Mouse (Mus musculus): Measurements from ENCODE around the gene Abca4.
A peak's percentile ranks its signal among the peaks of the same experiment; 100 is the strongest.

Abca4 gene

DNA sequence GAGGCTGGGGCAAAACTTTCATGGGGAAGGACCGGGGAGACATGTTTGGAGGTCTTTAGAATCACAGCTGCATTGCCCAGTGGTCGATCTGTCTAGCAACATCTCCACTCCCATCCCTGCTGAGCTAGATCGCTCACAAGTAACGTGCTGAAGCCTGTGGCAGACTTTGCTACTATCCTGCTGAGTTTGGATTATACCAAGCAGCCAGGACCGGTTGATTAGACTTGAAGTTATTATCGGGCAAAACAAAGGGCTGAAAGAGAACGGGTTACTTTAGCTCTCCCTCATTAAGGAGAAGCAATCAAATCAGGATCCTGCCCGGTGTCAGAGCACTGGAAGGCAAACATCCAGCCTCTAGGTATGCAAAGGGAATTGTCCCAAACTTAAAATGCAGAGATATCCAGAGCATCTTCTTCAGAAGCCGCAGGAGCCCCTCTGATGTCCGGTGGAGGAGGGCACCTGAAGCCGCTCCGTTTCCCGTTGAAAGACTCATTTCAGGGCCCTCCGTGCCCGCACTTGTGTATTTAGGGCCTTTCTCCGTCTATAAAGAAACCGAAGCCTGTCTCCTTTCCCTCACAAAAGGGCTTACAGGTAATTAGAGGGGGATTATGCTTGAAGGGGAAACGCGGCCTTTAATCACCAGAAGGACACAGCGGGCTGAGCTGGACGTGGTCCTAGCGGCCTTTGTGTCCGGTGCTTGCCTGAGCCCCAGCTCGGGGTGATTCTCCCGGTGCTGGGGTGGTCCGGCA is at the start of gene Abca4:
TSS of gene Abca4 (plus strand) at position 645 of the 749 bp plus-strand sequence.
- no peak for DNase-seq (ENCODE audit: low spot score in 2 of 2)

DNA sequence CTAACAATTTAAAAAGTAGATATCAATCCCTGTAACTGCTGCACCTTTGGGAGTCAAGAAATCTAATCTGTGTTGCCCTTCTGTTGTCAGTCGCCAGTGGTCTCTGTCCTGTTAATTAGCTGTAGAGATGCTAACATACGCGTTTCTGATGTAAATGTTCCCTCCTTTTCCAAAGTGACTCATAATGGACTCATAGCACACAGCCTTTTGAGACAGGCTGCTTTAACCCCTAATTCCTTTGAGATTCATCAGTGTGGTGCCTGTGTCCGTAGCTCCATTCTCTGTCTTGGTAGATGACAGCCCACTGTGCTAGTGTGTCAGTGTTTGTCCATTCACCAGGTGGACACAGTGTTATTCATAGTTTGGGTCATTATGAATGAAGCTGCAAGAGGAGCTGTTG is 49.1 kb upstream of the Abca4 start:
- DNase-seq (ENCODE audit: low spot score in 2 of 2): no peak

DNA sequence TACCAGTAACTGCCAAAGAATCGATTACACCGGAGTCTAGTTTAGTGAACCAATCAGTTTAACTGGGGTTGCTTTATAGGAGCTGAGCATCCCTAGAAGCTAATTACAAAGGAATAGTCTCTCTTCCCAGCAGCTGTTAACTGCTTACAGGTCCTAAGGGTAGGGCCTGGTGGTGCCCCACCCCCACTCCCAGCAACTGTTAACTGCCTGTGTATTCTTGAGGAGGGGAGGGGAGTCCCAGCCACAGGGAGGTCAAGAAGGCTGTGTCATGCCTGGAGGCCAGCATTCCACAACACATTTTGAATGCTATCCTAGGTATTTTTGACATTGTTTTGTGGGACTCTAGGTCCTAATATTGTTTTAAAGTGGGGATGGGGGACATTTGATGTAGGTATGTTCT is 44.3 kb upstream of the Abca4 start:
- no peak for DNase-seq (ENCODE audit: low spot score in 2 of 2)

DNA sequence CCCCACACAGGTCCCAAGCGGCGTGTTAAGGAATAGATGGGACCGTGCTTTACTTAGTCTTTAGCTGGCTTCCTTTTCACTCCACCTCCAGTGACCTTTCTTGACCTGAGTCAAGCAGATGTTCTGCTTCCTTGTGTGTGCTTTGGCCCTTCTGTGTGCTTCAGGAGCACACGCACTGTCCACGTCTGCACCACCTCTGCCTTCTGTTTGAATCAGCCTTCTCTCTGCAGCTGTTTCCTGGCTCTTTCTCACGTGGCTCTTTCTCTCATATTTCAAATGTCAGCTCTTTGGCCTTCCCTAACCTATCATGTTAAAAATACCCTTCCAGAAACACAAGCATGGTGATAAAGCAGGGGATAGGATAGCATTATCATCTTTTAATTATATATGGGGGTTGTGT is 42.7 kb upstream of the Abca4 start:
- no peak for DNase-seq (ENCODE audit: low spot score in 2 of 2)

DNA sequence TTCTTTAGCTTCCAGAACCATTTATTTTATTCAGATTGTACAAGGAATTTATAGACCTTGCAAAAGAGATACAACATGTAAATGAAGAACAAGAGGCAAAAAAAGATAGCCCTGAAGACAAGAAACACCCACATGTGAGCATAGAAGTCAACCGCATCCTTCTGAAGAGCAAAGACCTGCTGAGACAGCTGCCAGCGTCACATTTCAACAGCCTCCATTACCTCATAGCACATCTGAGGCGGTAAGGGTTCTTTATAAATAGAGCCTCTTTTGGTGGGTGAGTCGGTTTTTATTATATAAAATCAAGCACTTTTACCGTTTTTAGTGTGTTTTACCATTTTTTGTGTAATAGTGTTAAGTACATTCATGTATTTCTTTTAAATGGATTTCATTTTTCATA is 34.4 kb upstream of the Abca4 start:
- DNase-seq (ENCODE audit: low spot score in 2 of 2): no peak

DNA sequence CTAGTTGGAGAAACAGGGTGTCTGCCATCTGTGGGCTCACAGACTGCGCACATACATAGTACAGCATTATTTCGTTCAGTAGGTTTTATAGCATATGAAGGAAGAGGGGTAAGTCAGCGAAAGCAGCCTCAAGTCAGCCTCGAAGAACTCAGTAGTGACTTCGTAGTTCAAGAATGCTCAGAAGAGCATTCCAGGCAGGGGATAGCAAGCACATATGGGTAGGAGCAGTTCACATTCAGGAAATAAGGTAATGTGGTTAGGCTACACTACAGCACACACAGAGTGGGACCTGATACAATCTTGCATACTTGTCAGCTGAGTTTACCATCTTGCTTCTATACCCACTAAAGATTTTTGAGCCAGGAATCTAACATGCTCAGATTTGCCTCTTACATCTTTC is 34.0 kb upstream of the Abca4 start:
- no peak for DNase-seq (ENCODE audit: low spot score in 2 of 2)

DNA sequence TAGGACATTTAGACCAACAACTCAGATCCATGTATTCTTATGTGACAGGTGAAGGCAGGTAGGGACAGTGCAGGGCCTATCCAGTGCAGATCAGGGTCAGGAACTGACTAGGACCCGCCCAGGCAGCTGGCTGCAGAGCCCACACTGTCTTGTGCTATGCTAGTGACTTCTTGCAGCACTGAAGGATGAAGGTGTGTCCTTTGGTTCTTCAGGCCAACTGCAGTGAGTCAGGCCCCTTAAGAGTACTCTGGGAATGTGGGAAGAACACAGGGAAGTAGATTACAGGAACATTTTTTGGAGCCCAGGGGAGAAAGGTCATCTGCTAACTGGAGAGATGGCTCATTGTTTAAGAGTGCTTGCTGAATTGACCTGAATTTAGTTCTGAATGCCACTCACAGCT is 31.8 kb upstream of the Abca4 start:
- DNase-seq (ENCODE audit: low spot score in 2 of 2): no peak

DNA sequence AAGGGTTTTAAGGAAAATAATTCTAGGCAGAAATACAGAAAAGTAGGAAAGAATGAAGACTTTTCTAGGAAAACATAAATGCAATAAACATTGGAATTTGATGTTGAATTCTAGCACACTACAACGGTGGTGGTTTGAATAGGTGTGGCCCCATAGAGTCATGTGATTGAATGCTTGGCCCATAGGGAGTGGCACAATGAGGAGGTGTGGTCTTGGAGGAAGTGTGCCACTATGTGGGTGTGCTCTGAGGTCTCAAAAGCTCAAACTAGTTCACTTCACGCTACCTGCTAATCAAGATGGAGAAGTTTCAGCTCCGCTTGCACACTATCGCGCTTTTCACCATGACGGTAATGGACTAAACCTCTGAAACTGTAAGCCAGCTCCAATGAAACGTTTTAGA is 25.8 kb upstream of the Abca4 start:
- no peak for DNase-seq (ENCODE audit: low spot score in 2 of 2)

DNA sequence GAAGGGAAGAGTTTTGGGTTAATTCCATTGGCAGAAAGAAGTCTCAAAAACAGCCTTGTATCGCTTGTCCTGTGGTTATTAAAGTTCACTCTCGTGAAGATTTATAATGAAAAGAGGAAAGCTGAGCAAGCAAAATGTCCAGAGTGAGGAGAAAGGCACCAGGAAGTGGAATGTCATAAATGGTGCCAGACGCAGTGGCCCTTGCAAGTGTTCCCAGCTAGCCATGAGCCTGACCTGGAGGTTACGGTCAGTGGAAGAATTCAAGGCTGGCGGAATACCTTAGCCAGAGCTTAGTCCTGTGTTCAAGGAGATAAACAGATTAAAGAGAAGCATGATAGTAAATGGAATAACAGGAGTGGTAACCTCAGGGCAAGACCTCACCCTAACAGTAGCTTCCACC is 25.1 kb upstream of the Abca4 start:
- DNase-seq (ENCODE audit: low spot score in 2 of 2): no peak

DNA sequence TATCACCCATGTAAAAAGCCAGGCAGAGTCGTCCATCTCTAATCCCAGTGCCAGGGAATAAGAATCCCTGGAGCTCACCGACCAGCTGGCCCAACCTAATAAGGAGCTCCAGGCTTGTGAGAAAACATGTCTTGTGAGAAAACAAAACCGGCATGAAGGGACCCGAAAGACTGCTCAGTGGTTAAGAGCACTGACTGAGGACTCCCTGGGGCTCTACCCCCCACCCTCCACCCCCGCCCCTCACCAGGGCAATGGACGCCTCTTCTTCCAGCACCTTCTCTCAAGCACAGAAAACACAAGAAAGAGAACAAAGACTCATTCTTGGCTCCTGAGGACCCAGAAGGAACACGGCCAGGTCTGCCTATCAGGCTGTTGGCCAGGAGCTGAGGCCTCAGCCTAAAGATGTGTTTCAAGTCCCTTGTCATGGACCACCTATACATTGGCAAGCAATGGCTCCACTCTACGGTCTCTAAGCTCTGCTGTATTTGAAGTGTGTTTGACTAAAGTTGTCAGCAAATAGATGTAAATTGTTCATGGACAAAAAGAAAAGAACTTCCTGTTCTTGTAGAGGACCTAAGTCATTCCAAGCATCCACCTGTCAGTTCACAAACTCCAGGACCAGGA is 23.1 kb upstream of the Abca4 start:
- no peak for DNase-seq (ENCODE audit: low spot score in 2 of 2)

DNA sequence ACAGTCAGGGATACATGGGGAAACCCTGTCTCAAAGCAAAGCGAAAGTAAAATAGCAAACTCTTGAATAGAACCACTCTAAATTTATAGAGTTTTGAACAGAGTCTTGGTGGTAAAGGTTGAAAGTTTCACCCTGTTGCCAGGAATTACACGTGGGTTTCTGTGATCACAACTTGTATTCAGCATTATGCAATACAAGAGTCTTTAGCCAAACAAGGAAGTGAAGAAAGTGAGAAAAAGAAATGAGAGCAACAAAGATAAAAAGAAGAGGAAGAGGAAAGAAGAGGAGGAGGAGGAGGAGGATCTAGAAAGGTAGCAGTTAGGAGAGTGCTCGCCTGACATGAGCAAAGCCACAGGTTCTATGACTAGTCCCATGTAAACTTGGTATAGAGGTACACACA is 21.9 kb upstream of the Abca4 start:
- DNase-seq (ENCODE audit: low spot score in 2 of 2): no peak

DNA sequence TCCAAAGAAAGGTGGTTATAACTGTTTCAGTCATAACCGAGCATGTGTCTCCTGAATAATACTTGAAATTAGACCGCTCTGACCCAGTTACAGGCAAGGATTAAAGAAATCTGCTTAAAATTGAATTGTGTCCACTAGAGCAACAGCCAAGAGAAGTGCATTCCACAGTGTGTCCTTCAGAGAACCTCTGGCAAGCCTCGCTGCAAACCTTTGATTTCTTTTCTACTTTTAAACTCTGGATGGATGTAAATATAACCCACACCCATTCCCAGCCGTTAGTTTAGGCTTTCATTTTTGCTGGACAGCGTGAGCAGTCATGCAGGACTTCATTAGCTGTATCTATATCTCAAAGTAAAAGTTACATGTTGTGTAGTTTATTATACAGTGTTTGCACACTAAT is 17.6 kb upstream of the Abca4 start:
- DNase-seq (ENCODE audit: low spot score in 2 of 2): no peak

DNA sequence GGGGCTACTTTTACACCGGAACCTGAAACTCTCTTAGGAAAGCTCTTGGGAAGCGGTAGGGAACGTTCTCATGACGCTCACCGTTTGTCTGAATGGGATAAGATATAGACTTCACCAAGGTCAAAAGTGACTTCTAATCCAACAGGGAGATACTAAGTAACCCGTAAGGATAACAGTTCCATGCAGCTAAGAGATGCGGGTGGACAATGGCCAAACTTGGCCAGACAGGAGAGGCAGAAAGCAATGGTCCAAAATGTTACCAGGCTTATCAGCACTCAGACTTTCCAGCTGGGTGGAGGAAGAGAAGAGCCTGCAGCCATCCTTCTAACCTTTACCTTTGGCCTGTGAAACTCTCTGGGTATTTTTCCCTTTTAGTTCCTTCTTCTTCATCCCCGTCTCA is 16.5 kb upstream of the Abca4 start:
- DNase-seq (ENCODE audit: low spot score in 2 of 2): no peak

DNA sequence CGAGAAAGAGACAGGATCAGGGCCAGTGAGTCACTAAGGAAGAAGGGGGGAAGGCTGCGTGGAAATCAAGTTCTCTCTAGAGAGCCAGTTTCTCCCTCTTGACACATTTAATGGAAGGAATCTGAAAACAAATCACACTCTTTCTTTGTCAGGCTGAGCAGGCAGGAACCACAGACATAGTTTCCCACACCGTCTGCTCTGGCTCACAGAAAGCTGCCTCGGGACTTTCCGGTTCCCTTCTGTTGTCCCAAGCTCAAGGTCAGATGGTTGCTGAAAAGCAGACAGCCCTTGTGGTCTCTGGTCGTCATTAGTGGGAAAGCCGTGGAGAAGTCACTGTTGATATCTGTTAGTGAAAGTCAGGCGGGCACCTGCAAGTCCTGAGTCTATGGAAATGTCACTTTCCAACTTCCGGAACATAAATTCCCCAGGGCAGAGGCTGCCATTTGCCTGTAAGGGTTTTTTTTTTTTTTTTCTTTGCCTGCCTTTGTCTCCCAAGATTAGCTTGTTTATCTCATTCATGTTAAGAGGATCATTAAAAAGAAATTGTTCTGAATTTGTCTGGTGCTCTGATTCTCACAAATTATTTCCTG is 10.9 kb upstream of the Abca4 start:
- DNase-seq (ENCODE audit: low spot score in 2 of 2): no peak

DNA sequence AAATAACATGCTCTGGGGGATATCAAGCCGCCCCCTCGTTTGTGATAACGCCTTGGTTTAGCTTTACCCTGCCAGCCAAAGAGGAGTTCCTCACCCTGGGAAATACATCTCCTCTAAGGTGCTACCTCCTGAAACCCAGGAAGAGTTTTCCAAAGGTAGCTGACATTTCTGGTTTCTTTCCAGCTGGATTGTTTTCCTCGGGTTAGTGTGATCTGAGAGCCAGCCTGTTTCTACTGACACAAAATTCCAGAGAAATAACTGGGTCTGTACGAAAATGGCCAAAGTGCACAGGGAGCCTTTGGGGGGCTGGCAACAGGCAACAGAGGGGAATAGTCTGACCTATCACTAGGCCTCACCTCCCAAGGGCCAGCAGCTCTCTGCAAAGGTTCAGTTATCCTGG is 10.0 kb upstream of the Abca4 start:
- no peak for DNase-seq (ENCODE audit: low spot score in 2 of 2)

DNA sequence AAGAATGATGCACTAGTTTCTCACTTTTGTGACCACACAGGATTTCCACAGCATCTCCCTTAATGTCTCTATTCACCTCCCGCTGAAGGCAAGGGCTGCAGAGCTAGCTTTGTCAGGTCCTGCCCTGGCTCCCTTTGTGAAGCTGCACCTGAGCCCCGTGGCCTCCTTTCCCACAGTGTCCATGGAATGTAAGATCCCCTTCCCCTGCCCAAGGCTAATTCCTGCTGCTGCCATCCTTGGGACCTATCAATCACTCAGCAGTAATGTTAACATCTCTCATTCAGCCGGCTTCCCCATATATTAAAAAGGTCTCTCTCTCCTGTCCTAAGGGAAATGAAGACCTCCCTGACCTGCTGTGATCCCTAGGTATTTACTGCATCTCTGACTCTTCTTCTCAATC is 9.2 kb upstream of the Abca4 start:
- DNase-seq (ENCODE audit: low spot score in 2 of 2): no peak

DNA sequence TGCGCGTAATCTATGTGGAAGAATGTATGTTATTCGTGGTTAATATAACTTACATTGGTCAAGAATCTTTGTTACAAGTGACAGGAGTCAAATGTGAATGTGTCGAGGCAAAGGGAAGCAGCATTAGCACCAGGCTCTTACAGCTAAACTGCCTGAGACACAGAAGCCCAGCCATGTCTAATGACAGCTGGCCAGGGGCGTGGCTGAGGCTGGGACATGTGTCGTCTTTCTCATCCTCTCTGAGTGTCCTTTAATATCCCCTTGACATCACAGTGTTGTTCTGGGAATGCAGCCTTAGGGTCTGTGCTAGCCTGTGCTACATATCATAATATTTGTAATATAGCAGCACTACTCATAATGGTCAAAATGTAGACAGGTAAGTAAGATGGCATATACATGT is 3.7 kb upstream of the Abca4 start:
- DNase-seq (ENCODE audit: low spot score in 2 of 2): no peak

DNA sequence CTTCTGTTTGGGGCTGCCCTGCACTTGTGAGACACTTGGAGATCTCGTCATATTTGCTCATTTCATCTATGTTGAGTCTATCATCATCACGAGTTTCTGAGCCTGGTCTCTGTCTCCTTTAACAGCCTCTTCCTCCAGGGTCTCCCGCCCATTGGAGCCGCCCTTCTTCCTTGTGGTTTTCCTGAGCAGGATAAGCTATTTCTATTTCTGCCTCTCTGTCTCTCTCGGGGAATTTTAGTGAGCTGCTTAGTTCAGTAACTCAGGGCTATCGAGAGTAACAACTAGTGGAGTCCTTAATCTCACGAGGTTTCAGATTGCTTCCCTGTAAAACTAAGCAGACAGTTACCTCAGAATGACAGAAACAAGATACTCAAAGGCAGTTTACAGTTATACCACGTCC is 1.1 kb upstream of the Abca4 start:
- no peak for DNase-seq (ENCODE audit: low spot score in 2 of 2)

DNA sequence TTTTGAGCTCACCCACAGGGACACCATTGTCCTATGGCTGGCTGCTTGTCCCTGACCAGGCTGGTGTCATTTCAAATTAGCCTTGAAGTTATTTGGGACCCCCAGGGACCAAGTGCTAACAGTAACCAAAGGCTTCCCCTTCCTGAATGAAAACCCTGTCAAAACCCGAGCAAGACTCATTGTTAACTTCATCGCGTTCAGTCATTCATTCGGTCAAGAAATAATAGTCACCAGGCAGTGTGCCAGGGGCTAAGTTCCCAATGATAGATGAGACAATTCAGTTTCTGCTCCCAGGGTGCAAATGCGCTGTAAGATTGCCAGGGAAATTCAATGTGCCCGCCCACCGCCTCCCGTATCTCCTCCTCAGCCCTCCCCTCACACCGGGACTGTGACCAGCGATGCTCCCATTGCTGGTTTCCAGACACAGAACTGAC is 2.0 kb downstream of the Abca4 start:
- peak in 1 of 2 experiments; percentile 18 for DNase-seq (ENCODE audit: low spot score in 2 of 2)

DNA sequence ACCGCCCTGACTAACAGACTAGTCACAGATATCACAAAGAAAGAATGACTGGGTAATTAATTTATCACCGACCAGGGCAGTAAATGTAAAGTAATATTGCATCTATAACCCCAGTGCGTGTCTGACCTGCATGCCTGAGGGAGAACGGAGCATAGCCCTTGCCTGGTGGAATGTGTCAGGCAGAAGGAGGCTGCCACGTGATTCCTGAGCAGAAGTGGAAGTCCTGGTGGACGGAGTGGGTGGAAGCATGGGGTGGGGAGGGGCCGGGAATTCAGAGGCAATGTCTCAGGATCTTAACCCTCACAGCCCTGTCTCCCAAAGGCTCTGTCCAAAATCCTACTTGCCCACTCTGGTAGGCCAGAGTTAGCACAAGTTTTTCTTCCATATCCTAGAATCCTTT is 3.2 kb downstream of the Abca4 start:
- no peak for DNase-seq (ENCODE audit: low spot score in 2 of 2)

DNA sequence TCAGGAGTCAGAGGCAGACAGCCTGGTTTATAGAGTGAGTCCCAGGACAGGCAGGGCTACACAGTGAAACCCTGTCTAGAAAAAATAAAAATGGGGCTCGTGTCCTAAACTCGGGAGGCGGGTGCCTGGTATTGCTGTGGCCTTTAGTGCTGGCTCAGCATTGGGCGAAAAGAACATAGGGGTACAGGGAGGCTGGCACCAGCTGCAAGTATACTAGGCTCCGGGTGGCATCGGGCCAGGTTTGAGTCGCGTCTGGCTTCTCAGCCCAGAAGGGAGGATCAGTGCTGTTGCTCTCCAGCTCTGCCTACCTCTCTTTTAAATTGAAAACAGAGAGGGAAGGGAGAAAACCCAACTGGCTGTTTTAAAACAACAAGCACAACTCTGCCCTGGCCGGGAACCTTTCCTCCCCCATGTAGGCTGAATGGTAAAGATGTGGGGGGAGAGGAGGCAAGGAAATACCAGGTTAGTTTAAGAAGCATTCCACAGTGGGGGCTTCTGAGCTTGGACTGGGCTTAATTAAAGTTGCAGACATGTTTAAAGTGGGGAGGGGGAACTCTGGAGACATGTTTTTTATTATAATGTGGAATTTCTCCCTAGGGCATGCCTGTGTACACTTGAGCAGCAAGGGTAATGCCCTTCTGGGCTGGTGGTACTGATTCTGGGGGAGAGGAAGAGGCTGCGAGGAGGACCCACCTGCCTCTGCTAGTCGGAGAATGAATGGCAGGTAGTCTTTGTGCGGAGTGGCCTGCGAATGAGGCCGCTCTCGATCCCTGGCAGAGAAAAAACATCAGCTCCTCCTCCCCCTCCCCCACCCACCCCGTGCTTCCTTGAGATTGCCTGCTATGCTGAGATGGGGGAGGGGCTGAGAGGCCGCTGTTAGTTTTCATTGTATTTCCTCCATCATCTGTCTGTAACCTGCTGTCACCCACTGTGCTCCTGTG is 3.9 kb downstream of the Abca4 start:
- peak; percentile 31 to 73 for DNase-seq (ENCODE audit: low spot score in 2 of 2)

DNA sequence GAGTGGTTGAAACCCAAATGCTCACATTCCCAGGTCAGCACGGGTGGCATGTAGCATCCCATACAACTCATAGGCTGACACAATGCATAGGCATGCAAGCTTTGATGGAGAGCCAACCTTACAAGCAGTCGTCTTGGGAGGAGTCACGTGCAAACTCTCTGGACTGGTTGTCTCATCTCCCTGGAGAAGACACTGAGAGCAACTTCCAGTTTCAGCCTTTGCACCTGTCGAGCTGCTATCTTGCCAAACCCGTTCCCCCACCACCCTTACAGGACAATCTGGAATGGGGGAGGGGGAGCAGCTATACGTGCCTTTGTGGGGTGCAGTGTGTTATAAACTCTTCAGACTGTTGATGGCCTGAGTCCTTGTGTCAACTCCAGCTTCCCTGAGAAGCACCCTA is 4.9 kb downstream of the Abca4 start:
- no peak for DNase-seq (ENCODE audit: low spot score in 2 of 2)

Data from urinary bladder, postnatal 36 days (tissue).